Mouse (Mus musculus) MEL (cell line): ENCODE data around the gene Clrn2. TPM values are rescaled to one million over a fixed set of nuclear protein-coding genes. Genes with fewer than 3 reads are reported as not detected.
"Not testable (repeated sequence)": the region's sequence is repeated elsewhere in the genome, so short reads cannot be mapped to it uniquely, and the experiment has no call there.

Experiments
- DNase-seq: peaks from one replicate; pipeline ENCODE4 v3.0.0; 2011; ENCODE audit warnings: low read depth, low spot score
- H3K27ac ChIP-seq: 2 replicates; pipeline ENCODE4 v1.5.1; 2012; ENCODE audit warnings: low read depth, mild to moderate bottlenecking, control low read depth, low read length, moderate library complexity; ENCODE audit not compliant: control insufficient read depth
- H3K27me3 ChIP-seq, 2 experiments: fragments of 150-350 bp in 1 of 2; sonication (generic) in 1 of 2; 2 replicates each; pipeline ENCODE4 v1.6.1; 2012; ENCODE audit warnings: low read length in 2 of 2, mild to moderate bottlenecking in 2 of 2, improper control_type of control experiment in 1 of 2, moderate library complexity in 1 of 2; ENCODE audit not compliant: insufficient read depth in 2 of 2, control insufficient read depth in 1 of 2
- H3K36me3 ChIP-seq, 2 experiments: 2 replicates each; pipeline ENCODE4 v1.6.1; 2012 to 2014; ENCODE audit warnings: low read length in 2 of 2, improper control_type of control experiment in 1 of 2, inconsistent platforms in 1 of 2, mild to moderate bottlenecking in 1 of 2; ENCODE audit not compliant: insufficient read depth in 2 of 2, control insufficient read depth in 1 of 2
- H3K4me1 ChIP-seq, 2 experiments: fragments of 150-350 bp in 1 of 2; sonication (generic) in 1 of 2; 2 replicates each; pipeline ENCODE4 v1.6.1; 2012; ENCODE audit warnings: low read length in 2 of 2, improper control_type of control experiment in 1 of 2, mild to moderate bottlenecking in 1 of 2; ENCODE audit not compliant: insufficient read depth in 2 of 2, control insufficient read depth in 1 of 2
- H3K4me3 ChIP-seq, 2 experiments: fragments of 150-350 bp in 1 of 2; sonication (generic) in 1 of 2; 2 replicates each; pipeline ENCODE4 v1.5.1; 2012; ENCODE audit warnings: low read depth in 2 of 2, low read length in 2 of 2, mild to moderate bottlenecking in 2 of 2, moderate library complexity in 2 of 2, control low read depth in 1 of 2, improper control_type of control experiment in 1 of 2; ENCODE audit not compliant: control insufficient read depth in 1 of 2, insufficient read depth in 1 of 2
- H3K79me2 ChIP-seq: 2 replicates; pipeline ENCODE4 v1.6.1; 2012; ENCODE audit warnings: mild to moderate bottlenecking, low read length, moderate library complexity; ENCODE audit not compliant: control insufficient read depth, poor library complexity, insufficient read depth
- H3K9ac ChIP-seq: 2 replicates; pipeline ENCODE4 v1.6.1; 2012; ENCODE audit warnings: low read depth, mild to moderate bottlenecking, control low read depth, low read length, moderate library complexity; ENCODE audit not compliant: control insufficient read depth, poor library complexity, severe bottlenecking
- H3K9me3 ChIP-seq: fragments of 150-350 bp; sonication (generic); replicated peaks from 2 replicates; pipeline ENCODE4 v1.6.1; 2012; ENCODE audit warnings: mild to moderate bottlenecking, low read length, improper control_type of control experiment, moderate library complexity; ENCODE audit not compliant: insufficient read depth
- BHLHE40 ChIP-seq: IDR thresholded peaks from 2 replicates; pipeline ENCODE4 v1.6.1; 2012; ENCODE audit warnings: low read depth, mild to moderate bottlenecking, inconsistent platforms, low read length, improper control_type of control experiment, borderline replicate concordance
- CTCF ChIP-seq, 3 experiments: IDR thresholded peaks in 2 of 3; conservative IDR thresholded peaks in 1 of 3; 2 replicates each; pipeline ENCODE4 v1.5.1; 2011 to 2012; ENCODE audit warnings: low read length in 3 of 3, low read depth in 2 of 3, mild to moderate bottlenecking in 2 of 3, improper control_type of control experiment in 1 of 3, inconsistent platforms in 1 of 3, mixed read lengths in 1 of 3, moderate library complexity in 1 of 3; ENCODE audit not compliant: control insufficient read depth in 1 of 3, insufficient read depth in 1 of 3, poor library complexity in 1 of 3, severe bottlenecking in 1 of 3
- EP300 ChIP-seq, 2 experiments: IDR thresholded peaks; 2 replicates each; pipeline ENCODE4 v1.6.1; 2011; ENCODE audit warnings: improper control_type of control experiment in 2 of 2, low read length in 2 of 2, low read depth in 1 of 2, mild to moderate bottlenecking in 1 of 2
- ETS1 ChIP-seq: IDR thresholded peaks from 2 replicates; pipeline ENCODE4 v1.6.1; 2012; ENCODE audit warnings: low read depth, mild to moderate bottlenecking, inconsistent platforms, low read length, improper control_type of control experiment, moderate library complexity
- GABPA ChIP-seq: IDR thresholded peaks from 2 replicates; pipeline ENCODE4 v1.6.1; 2012; ENCODE audit warnings: low read depth, mild to moderate bottlenecking, inconsistent platforms, low read length, improper control_type of control experiment, moderate library complexity
- HCFC1 ChIP-seq: IDR thresholded peaks from 2 replicates; pipeline ENCODE4 v1.6.1; 2012; ENCODE audit warnings: low read depth, mild to moderate bottlenecking, inconsistent platforms, low read length, improper control_type of control experiment, moderate library complexity
- JUND ChIP-seq: IDR thresholded peaks from 2 replicates; pipeline ENCODE4 v1.6.1; 2011; ENCODE audit warnings: low read depth, mild to moderate bottlenecking, improper control_type of control experiment, low read length
- KAT2A ChIP-seq: conservative IDR thresholded peaks from 2 replicates; pipeline ENCODE4 v1.6.1; 2012; ENCODE audit warnings: low read depth, low read length, improper control_type of control experiment, inconsistent platforms
- MAFK ChIP-seq: IDR thresholded peaks from 2 replicates; pipeline ENCODE4 v1.6.1; 2011; ENCODE audit warnings: low read depth, mild to moderate bottlenecking, low read length, improper control_type of control experiment, borderline replicate concordance
- MAX ChIP-seq: IDR thresholded peaks from 2 replicates; pipeline ENCODE4 v1.6.1; 2011; ENCODE audit warnings: low read length, improper control_type of control experiment
- MAZ ChIP-seq: IDR thresholded peaks from 2 replicates; pipeline ENCODE4 v1.6.1; 2012; ENCODE audit warnings: low read depth, mild to moderate bottlenecking, inconsistent platforms, low read length, improper control_type of control experiment
- MEF2A ChIP-seq: IDR thresholded peaks from 2 replicates; pipeline ENCODE4 v1.6.1; 2014; ENCODE audit warnings: low read depth, mild to moderate bottlenecking, inconsistent platforms, low read length, improper control_type of control experiment; ENCODE audit not compliant: poor library complexity, insufficient replicate concordance, severe bottlenecking; ENCODE audit errors: extremely low read depth
- MYB ChIP-seq: IDR thresholded peaks from 2 replicates; pipeline ENCODE4 v1.6.1; 2011; ENCODE audit warnings: mild to moderate bottlenecking, low read depth, low read length, improper control_type of control experiment
- RAD21 ChIP-seq: IDR thresholded peaks from 2 replicates; pipeline ENCODE4 v1.6.1; 2011; ENCODE audit warnings: mild to moderate bottlenecking, low read depth, low read length, improper control_type of control experiment
- RCOR1 ChIP-seq: IDR thresholded peaks from 2 replicates; pipeline ENCODE4 v1.6.1; 2012; ENCODE audit warnings: low read depth, mild to moderate bottlenecking, inconsistent platforms, low read length, improper control_type of control experiment
- SIN3A ChIP-seq: IDR thresholded peaks from 2 replicates; pipeline ENCODE4 v1.6.1; 2012; ENCODE audit warnings: low read length, improper control_type of control experiment, inconsistent platforms
- SMC3 ChIP-seq: IDR thresholded peaks from 2 replicates; pipeline ENCODE4 v1.6.1; 2011; ENCODE audit warnings: low read depth, low read length, improper control_type of control experiment
- TAL1 ChIP-seq: IDR thresholded peaks from 2 replicates; pipeline ENCODE4 v1.6.1; 2012; ENCODE audit warnings: mild to moderate bottlenecking, inconsistent platforms, low read length, moderate library complexity, mixed read lengths
- TBP ChIP-seq: IDR thresholded peaks from 2 replicates; pipeline ENCODE4 v1.8.0; 2011; ENCODE audit warnings: low read depth, low read length, improper control_type of control experiment
- USF2 ChIP-seq, 2 experiments: IDR thresholded peaks; 2 replicates each; pipeline ENCODE4 v1.6.1; 2011 to 2012; ENCODE audit warnings: improper control_type of control experiment in 2 of 2, low read length in 2 of 2, borderline replicate concordance in 1 of 2, inconsistent platforms in 1 of 2, low read depth in 1 of 2, mild to moderate bottlenecking in 1 of 2; ENCODE audit not compliant: insufficient read depth in 1 of 2
- ZC3H11A ChIP-seq: IDR thresholded peaks from 2 replicates; pipeline ENCODE4 v1.6.1; 2012; ENCODE audit warnings: low read depth, mild to moderate bottlenecking, inconsistent platforms, low read length, improper control_type of control experiment
- ZNF384 ChIP-seq: IDR thresholded peaks from 2 replicates; pipeline ENCODE4 v1.6.1; 2012; ENCODE audit warnings: low read depth, mild to moderate bottlenecking, inconsistent platforms, low read length, improper control_type of control experiment
- polyA plus RNA-seq, 2 experiments: library from polyadenylated mRNA; stranded (reverse) in 1 of 2; unstranded in 1 of 2; fragments of >175 nt in 1 of 2; fragments of >200 nt in 1 of 2; gene quantifications; 2 replicates each; pipeline versions ENCODE4 v1.2.1 to v1.2.4; 2012; ENCODE audit warnings: low replicate concordance in 2 of 2, low read depth in 1 of 2; ENCODE audit not compliant: insufficient read length in 2 of 2, insufficient read depth in 1 of 2, missing spikeins in 1 of 2
- total RNA-seq: library from RNA; depleted of rRNA; stranded (reverse); fragments of 300-350 nt; gene quantifications from 2 replicates; pipeline ENCODE4 v1.2.3, GENCODE M21; 2012

Gene Clrn2
- total and polyA plus RNA-seq, 3 experiments, result not detected

GRCm38 (mm10) chr5:45421881-45422844, 31.4 kb upstream of the Clrn2 start (continued):
- TF ChIP-seq ETS1 (peak; percentile 76), USF2 (IDR thresholded peaks at IDR 0.05; ENCODE audit: borderline replicate concordance in 1 of 2, insufficient read depth in 1 of 2, low read depth in 1 of 2, low read length in 2 of 2) (no peak), HCFC1 (peak; percentile 55; the same call in 1 of the 2 replicates), BHLHE40 (peak; percentile 70), JUND (peak; percentile 78), TAL1 (peak; percentile 30; the same call in 1 of the 2 replicates), MAX (no peak), RCOR1 (peak; percentile 73), CTCF (IDR thresholded peaks at IDR 0.05 in 2 of 3, conservative IDR thresholded peaks at IDR 0.05 in 1 of 3; ENCODE audit: control insufficient read depth in 1 of 3, insufficient read depth in 1 of 3, low read depth in 2 of 3, low read length in 3 of 3, poor library complexity in 1 of 3, severe bottlenecking in 1 of 3) (no peak), MAFK (no peak), MAZ (peak; percentile 83), MEF2A (no peak), TBP (no peak; the same call in 1 of the 2 replicates), MYB (peak; percentile 84)

GRCm38 (mm10) chr5:45424021-45424886, 29.3 kb upstream of the Clrn2 start:
- H3K4me3 ChIP-seq, result no peak overlapping the region
- TF ChIP-seq ZC3H11A (peak; percentile 91), SIN3A (0 out of 2 replicates have a peak, but pooled peaks have one; percentile 21), GABPA (no peak), ZNF384 (peak; percentile 60), KAT2A (no peak), EP300 (IDR thresholded peaks at IDR 0.05; ENCODE audit: low read depth in 1 of 2, low read length in 2 of 2) (no peak), CTCF (IDR thresholded peaks at IDR 0.05 in 2 of 3, conservative IDR thresholded peaks at IDR 0.05 in 1 of 3; ENCODE audit: control insufficient read depth in 1 of 3, insufficient read depth in 1 of 3, low read depth in 2 of 3, low read length in 3 of 3, poor library complexity in 1 of 3, severe bottlenecking in 1 of 3) (peak; percentile 77 to 91 (median 80)), MAX (no peak), SMC3 (peak; percentile 90), RCOR1 (no peak), RAD21 (peak; percentile 92)
- TF ChIP-seq, all 39 proteins: peak for 6
- peak; percentile 92 for DNase-seq

GRCm38 (mm10) chr5:45425771-45426170, 27.8 kb upstream of the Clrn2 start:
- DNase-seq, H3K9me3 ChIP-seq, H3K27me3 ChIP-seq, H3K79me2 ChIP-seq, H3K9ac ChIP-seq, H3K4me3 ChIP-seq, H3K27ac ChIP-seq: not testable (repeated sequence)
- Histone ChIP-seq H3K36me3 (peaks cover 0 to 38% of the 10 kb centered on the region in 2 experiments; a peak in 2 of 4 replicates), H3K4me1 (peaks cover 30 to 31% of the 10 kb centered on the region in 2 experiments)

More at GRCm38 (mm10) chr5:45424021-45424886, 29.3 kb upstream of the Clrn2 start:
- Histone ChIP-seq H3K79me2 (no peaks in the 10 kb centered on the region), H3K36me3 (peaks cover 0 to 45% of the 10 kb centered on the region in 2 experiments; a peak in 2 of 4 replicates), H3K9me3 (no peaks in the 10 kb centered on the region), H3K27ac (no peak overlapping the region), H3K4me1 (peaks cover 33 to 40% of the 10 kb centered on the region in 2 experiments), H3K9ac (0 out of 2 replicates have a peak overlapping the region, but pooled peaks have one; percentile 16), H3K27me3 (no peaks in the 10 kb centered on the region)
